Mouse (Mus musculus): Measurements from ENCODE around the gene Dppa5a. TPM values are rescaled to one million over a fixed set of nuclear protein-coding genes. Genes with fewer than 3 reads are reported as not detected.

Dppa5a gene
- polyA plus RNA-seq, 1 experiment from 2014 or later, result 0.41 TPM

DNA sequence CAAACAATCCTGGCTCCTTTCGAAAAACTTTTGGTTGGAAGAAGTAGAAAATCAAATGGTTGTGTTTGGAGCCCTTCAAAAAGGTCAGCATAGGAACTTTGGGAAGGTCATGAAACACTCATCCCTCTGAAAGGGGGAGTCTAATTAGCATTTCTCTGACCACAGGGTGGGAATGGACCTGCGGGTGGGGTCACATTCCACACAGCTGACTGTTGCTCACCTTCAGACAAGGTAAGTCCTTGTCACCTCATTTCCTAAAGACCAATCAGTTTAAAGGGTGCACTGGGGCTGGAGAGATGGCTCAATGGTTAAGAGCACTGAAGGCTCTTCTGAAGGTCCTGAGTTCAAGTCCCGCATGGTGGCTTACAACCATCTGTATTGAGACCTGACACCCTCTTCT is 3.5 kb upstream of the Dppa5a start:
- Histone ChIP-seq H3K9me3 (ENCODE audit: control insufficient read depth, low read length) (no peaks in the 10 kb centered on the region), H3K4me1 (ENCODE audit: control insufficient read depth, insufficient read depth, low read length) (no peaks in the 10 kb centered on the region), H3K4me2 (ENCODE audit: low read depth) (no peak overlapping the region), H3K4me3 (ENCODE audit: low read depth, low read length) (no peak overlapping the region), H3K27me3 (ENCODE audit: control insufficient read depth, insufficient read depth, low read length) (no peaks in the 10 kb centered on the region), H3K27ac (ENCODE audit: low read depth, low read length) (no peak overlapping the region), H3K9ac (ENCODE audit: low read length) (no peak overlapping the region), H3K36me3 (ENCODE audit: control insufficient read depth, insufficient read depth, low read length) (no peaks in the 10 kb centered on the region)
- DNase-seq (ENCODE audit: low spot score) (no peak), ATAC-seq (ENCODE audit: insufficient read depth, low FRiP score, low TSS enrichment) (no peak)
- WGBS, result 92% methylated on average over 3 of the region's 3 CpGs

DNA sequence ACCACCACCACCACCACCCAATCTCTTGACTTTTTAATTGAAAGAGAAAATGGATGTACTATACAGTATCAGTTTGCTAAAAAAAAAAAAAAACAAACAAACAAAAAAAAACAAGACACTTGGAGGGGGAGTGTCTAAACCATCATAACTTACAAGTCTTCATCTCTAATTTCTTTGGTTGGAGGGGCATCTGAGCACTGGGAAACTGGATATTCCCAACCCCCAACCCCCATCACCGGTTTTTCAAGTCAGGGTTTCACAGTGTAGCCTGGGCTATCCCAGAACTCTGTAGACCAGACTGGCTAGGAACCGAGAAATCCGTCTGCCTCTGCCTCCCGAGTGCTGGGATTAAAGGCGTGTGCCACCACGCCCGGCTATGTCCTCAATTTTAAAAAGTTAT is 1.8 kb upstream of the Dppa5a start:
- Histone ChIP-seq H3K4me1 (ENCODE audit: control insufficient read depth, insufficient read depth, low read length) (no peaks in the 10 kb centered on the region), H3K9me3 (ENCODE audit: control insufficient read depth, low read length) (no peaks in the 10 kb centered on the region), H3K9ac (ENCODE audit: low read length) (no peak overlapping the region), H3K4me3 (ENCODE audit: low read depth, low read length) (no peak overlapping the region), H3K27ac (ENCODE audit: low read depth, low read length) (no peak overlapping the region), H3K27me3 (ENCODE audit: control insufficient read depth, insufficient read depth, low read length) (no peaks in the 10 kb centered on the region), H3K4me2 (ENCODE audit: low read depth) (no peak overlapping the region), H3K36me3 (ENCODE audit: control insufficient read depth, insufficient read depth, low read length) (no peaks in the 10 kb centered on the region)
- WGBS, result 90% methylated on average over 7 of the region's 7 CpGs
- DNase-seq (ENCODE audit: low spot score) (no peak), ATAC-seq (ENCODE audit: insufficient read depth, low FRiP score, low TSS enrichment) (no peak)

DNA sequence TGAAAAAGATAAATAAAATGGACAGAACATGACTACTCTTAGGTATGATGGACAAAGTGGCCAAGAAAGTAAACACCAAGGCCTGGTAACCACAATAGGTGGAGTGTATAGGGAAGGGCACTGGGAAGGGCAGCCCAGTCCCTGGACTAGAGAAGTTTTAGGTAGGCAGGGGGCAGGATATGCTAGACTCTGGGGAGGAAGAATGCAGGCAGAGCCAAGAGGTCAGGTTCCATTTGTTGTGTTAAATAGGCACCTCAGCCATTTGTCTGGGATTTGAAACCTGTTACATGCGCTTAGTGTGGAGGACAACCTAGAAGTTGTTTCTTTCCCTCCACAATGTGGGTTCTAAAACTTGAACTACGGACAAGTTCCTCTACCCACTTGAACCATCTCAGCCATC is 1.4 kb upstream of the Dppa5a start:
- no peak overlapping the region for H3K4me2 ChIP-seq (ENCODE audit: low read depth)
- H3K4me1 ChIP-seq (ENCODE audit: control insufficient read depth, insufficient read depth, low read length), result no peaks in the 10 kb centered on the region
- no peak overlapping the region for H3K9ac ChIP-seq (ENCODE audit: low read length)
- H3K4me3 ChIP-seq (ENCODE audit: low read depth, low read length), result no peak overlapping the region
- ATAC-seq (ENCODE audit: insufficient read depth, low FRiP score, low TSS enrichment) (no peak), DNase-seq (ENCODE audit: low spot score) (no peak)
- H3K9me3 ChIP-seq (ENCODE audit: control insufficient read depth, low read length), result no peaks in the 10 kb centered on the region
- no peak overlapping the region for H3K27ac ChIP-seq (ENCODE audit: low read depth, low read length)
- no peaks in the 10 kb centered on the region for H3K36me3 ChIP-seq (ENCODE audit: control insufficient read depth, insufficient read depth, low read length)
- 92% methylated on average over 2 of the region's 2 CpGs for WGBS
- H3K27me3 ChIP-seq (ENCODE audit: control insufficient read depth, insufficient read depth, low read length), result no peaks in the 10 kb centered on the region

DNA sequence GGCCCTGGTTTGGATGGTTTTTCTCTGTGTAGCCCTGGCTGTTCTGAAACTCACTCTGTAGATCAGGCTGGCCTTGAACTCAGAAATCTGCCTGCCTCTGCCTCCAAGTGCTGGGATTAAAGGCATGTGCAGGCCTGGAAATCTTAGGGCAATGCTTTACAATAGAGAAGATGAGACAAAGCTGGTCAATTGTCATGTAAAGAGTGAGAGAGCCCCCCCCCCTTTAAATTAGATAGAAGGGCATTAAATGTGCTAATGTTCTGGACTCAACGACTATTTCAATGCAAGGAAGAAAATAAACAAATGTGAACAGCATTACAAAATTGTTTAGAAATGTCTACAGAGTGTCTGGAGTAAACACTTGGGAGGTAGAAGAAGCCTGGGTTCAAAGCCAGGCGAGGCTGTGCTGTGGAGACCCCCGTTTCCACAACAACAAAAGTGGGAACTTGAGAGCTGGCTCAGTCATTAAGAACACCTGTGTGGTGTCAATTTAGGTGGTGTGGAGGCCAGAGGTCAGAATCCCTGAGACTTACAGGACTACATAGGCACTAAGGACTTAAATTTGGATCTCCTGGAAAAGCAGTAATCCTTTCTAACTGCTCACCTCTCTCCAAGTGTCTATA is 805 bp upstream of the Dppa5a start:
- H3K4me1 ChIP-seq (ENCODE audit: control insufficient read depth, insufficient read depth, low read length), result no peaks in the 10 kb centered on the region
- H3K9me3 ChIP-seq (ENCODE audit: control insufficient read depth, low read length), result no peaks in the 10 kb centered on the region
- H3K4me2 ChIP-seq (ENCODE audit: low read depth), result no peak overlapping the region
- H3K4me3 ChIP-seq (ENCODE audit: low read depth, low read length), result no peak overlapping the region
- DNase-seq (ENCODE audit: low spot score) (no peak), ATAC-seq (ENCODE audit: insufficient read depth, low FRiP score, low TSS enrichment) (no peak)
- H3K36me3 ChIP-seq (ENCODE audit: control insufficient read depth, insufficient read depth, low read length), result no peaks in the 10 kb centered on the region
- WGBS, result 77% methylated on average over 3 of the region's 3 CpGs
- no peak overlapping the region for H3K9ac ChIP-seq (ENCODE audit: low read length)
- H3K27ac ChIP-seq (ENCODE audit: low read depth, low read length), result no peak overlapping the region
- no peaks in the 10 kb centered on the region for H3K27me3 ChIP-seq (ENCODE audit: control insufficient read depth, insufficient read depth, low read length)

DNA sequence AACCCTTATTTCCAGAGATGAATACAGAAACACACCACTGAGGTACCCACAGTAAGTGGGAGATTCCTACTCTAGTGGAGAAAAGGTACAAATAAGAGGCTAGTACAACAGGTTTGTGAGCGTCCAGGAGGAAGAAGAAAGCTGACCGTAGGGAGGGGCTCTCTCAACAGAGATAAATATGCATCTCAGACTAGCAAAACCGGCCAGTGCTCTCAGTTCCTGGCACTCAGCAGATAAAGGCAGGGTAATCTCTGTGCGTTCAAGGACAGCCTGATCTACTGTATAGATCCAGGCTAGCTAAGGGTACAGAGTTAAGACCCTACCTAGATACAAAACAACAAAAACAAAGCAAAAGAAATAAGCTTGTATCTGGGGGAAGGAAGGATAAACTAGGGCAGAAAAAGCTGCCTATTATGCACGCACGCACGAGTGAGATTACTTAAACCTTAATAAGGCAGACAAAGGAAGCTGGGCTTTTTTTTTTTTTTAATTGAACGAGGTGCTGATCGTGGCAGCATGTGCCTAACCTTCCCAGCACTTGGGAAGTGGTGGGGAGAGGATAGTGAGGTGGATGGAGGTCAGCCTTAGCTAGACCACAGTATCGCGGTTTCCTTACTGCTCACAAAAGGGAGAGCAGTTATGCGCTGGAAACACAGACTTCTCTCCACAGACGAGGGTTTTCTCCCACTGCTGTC is 2.0 kb downstream of the Dppa5a start:
- H3K4me3 ChIP-seq (ENCODE audit: low read depth, low read length), result no peak overlapping the region
- H3K9me3 ChIP-seq (ENCODE audit: control insufficient read depth, low read length), result no peaks in the 10 kb centered on the region
- ATAC-seq (ENCODE audit: insufficient read depth, low FRiP score, low TSS enrichment) (no peak), DNase-seq (ENCODE audit: low spot score) (no peak)
- no peak overlapping the region for H3K9ac ChIP-seq (ENCODE audit: low read length)
- no peaks in the 10 kb centered on the region for H3K27me3 ChIP-seq (ENCODE audit: control insufficient read depth, insufficient read depth, low read length)
- H3K4me2 ChIP-seq (ENCODE audit: low read depth), result no peak overlapping the region
- H3K27ac ChIP-seq (ENCODE audit: low read depth, low read length), result no peak overlapping the region
- H3K36me3 ChIP-seq (ENCODE audit: control insufficient read depth, insufficient read depth, low read length), result no peaks in the 10 kb centered on the region
- no peaks in the 10 kb centered on the region for H3K4me1 ChIP-seq (ENCODE audit: control insufficient read depth, insufficient read depth, low read length)
- WGBS, result 82% methylated on average over 13 of the region's 13 CpGs

DNA sequence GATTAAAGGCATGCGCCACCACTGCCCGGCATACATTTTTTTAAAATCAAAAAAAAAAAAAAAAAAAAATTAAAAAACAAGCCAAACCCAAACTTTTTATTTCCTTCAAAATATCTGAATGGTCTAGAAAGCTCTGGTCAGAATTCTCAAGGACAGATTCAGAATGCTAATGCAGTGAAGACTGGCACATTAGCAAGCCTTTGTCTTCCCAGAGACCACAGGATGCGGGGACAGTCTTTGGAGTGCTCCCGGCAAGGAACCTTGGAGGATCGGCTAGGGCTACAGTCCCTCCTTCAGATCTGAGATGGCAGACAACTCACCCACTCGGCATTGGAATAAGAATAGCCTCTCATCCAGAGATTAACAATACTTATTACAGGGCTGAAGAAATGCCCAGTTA is 3.3 kb downstream of the Dppa5a start:
- 90% methylated on average over 6 of the region's 6 CpGs for WGBS
- H3K4me3 ChIP-seq (ENCODE audit: low read depth, low read length), result no peak overlapping the region
- H3K4me2 ChIP-seq (ENCODE audit: low read depth), result no peak overlapping the region
- no peaks in the 10 kb centered on the region for H3K36me3 ChIP-seq (ENCODE audit: control insufficient read depth, insufficient read depth, low read length)
- no peaks in the 10 kb centered on the region for H3K4me1 ChIP-seq (ENCODE audit: control insufficient read depth, insufficient read depth, low read length)
- H3K9me3 ChIP-seq (ENCODE audit: control insufficient read depth, low read length), result no peaks in the 10 kb centered on the region
- no peak overlapping the region for H3K9ac ChIP-seq (ENCODE audit: low read length)
- ATAC-seq (ENCODE audit: insufficient read depth, low FRiP score, low TSS enrichment) (no peak), DNase-seq (ENCODE audit: low spot score) (no peak)
- H3K27me3 ChIP-seq (ENCODE audit: control insufficient read depth, insufficient read depth, low read length), result no peaks in the 10 kb centered on the region
- H3K27ac ChIP-seq (ENCODE audit: low read depth, low read length), result no peak overlapping the region

DNA sequence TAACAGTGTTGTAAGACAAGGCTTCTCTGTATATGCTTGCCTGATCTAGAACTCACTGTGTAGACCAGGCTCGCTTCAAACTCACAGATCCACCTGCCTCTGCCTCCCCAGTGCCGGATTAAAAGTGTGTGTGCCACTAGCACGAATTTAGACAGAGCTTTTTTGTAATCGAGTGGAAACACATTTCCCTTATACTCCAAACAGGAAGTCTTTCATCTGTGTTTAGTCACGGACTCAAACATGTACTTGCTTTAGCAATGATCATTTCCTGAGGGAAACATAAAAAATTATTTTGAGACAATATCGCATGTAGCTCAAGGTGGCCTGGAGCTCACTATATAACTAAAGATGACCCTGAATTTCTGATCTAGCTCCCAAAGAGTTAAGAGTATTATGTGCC is 4.6 kb downstream of the Dppa5a start:
- H3K4me1 ChIP-seq (ENCODE audit: control insufficient read depth, insufficient read depth, low read length), result no peaks in the 10 kb centered on the region
- no peak for ATAC-seq (ENCODE audit: insufficient read depth, low FRiP score, low TSS enrichment)

DNA sequence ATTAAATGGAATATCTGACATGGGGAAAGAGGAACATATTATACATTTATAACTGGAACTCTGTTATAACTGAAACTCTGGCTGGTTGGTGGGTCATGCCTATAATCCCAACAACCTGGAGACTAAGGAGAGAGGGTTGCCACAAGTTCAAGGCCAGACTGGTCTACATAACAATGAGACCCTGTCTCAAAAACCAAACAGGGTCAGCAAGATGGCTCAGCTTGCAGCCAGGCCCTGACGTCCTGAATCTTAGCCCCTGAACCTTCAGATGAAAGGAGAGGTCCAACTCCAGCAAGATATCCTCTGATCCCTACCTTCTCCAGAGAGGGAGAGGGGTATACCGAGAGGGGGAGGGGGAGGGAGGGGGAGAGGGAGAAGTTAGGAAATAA is 7.5 kb downstream of the Dppa5a start:
- H3K27ac ChIP-seq (ENCODE audit: low read depth, low read length), result no peak overlapping the region
- no peaks in the 10 kb centered on the region for H3K4me1 ChIP-seq (ENCODE audit: control insufficient read depth, insufficient read depth, low read length)
- no peaks in the 10 kb centered on the region for H3K27me3 ChIP-seq (ENCODE audit: control insufficient read depth, insufficient read depth, low read length)
- H3K9me3 ChIP-seq (ENCODE audit: control insufficient read depth, low read length), result no peaks in the 10 kb centered on the region
- no peak overlapping the region for H3K4me2 ChIP-seq (ENCODE audit: low read depth)
- ATAC-seq (ENCODE audit: insufficient read depth, low FRiP score, low TSS enrichment), result no peak
- 50% methylated on average over 2 of the region's 2 CpGs for WGBS
- H3K36me3 ChIP-seq (ENCODE audit: control insufficient read depth, insufficient read depth, low read length), result no peaks in the 10 kb centered on the region
- DNase-seq (ENCODE audit: low spot score), result no peak
- H3K4me3 ChIP-seq (ENCODE audit: low read depth, low read length), result no peak overlapping the region
- H3K9ac ChIP-seq (ENCODE audit: low read length), result no peak overlapping the region

More for the DNA sequence above, 4.6 kb downstream of the Dppa5a start:
- no peaks in the 10 kb centered on the region for H3K9me3 ChIP-seq (ENCODE audit: control insufficient read depth, low read length)
- H3K27me3 ChIP-seq (ENCODE audit: control insufficient read depth, insufficient read depth, low read length), result no peaks in the 10 kb centered on the region
- 82% methylated on average over 6 of the region's 6 CpGs for WGBS
- H3K9ac ChIP-seq (ENCODE audit: low read length), result no peak overlapping the region
- H3K4me2 ChIP-seq (ENCODE audit: low read depth), result no peak overlapping the region
- no peak overlapping the region for H3K27ac ChIP-seq (ENCODE audit: low read depth, low read length)
- no peak for DNase-seq (ENCODE audit: low spot score)
- no peaks in the 10 kb centered on the region for H3K36me3 ChIP-seq (ENCODE audit: control insufficient read depth, insufficient read depth, low read length)
- H3K4me3 ChIP-seq (ENCODE audit: low read depth, low read length), result no peak overlapping the region

DNA sequence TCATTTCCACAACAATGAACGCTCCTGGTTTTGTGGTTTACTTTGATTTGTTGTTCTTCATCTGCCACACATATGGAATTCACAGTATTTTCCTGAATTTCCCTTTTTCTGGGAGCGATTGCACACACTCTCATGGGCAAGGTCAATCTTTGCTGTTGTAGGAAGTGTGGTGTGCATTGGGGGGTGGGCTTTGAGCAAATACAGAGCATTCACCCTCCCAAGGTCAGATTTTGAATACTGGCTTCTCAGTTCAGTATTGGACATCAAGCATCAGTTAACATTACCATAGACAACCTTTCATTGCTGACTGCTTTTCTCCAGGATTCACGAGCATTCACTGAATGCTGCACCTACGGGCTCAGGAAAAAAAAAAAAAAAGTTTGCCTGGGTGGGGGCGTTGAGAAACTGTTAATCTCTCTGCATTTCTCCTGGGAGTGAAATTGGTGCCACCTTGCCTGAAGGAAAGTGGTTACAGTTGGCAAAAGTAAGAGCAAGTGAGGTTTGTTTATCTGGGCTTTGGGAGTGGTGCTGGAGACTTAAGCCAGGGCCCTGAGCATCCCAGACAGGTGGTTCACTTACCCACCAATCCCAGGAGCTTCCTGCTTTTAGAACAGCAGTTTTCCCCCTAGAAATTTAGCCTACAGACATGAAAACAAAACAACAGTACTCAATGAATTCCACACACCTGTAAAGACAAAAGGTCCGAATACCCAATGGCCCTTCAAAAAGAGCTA is 8.1 kb downstream of the Dppa5a start:
- 75% methylated on average over 6 of the region's 6 CpGs for WGBS
- Histone ChIP-seq H3K9me3 (ENCODE audit: control insufficient read depth, low read length) (no peaks in the 10 kb centered on the region), H3K36me3 (ENCODE audit: control insufficient read depth, insufficient read depth, low read length) (no peaks in the 10 kb centered on the region), H3K9ac (ENCODE audit: low read length) (no peak overlapping the region), H3K4me1 (ENCODE audit: control insufficient read depth, insufficient read depth, low read length) (no peaks in the 10 kb centered on the region), H3K27ac (ENCODE audit: low read depth, low read length) (no peak overlapping the region), H3K4me2 (ENCODE audit: low read depth) (no peak overlapping the region), H3K27me3 (ENCODE audit: control insufficient read depth, insufficient read depth, low read length) (no peaks in the 10 kb centered on the region), H3K4me3 (ENCODE audit: low read depth, low read length) (no peak overlapping the region)
- no peak for DNase-seq (ENCODE audit: low spot score)
- no peak for ATAC-seq (ENCODE audit: insufficient read depth, low FRiP score, low TSS enrichment)
